Mouse (Mus musculus): ENCODE measurements around the gene Plxnd1.

- TF ChIP-seq TAL1 (IDR thresholded peaks at IDR 0.05; ENCODE audit: low read length) (no peak), GATA1 (IDR thresholded peaks at IDR 0.05; ENCODE audit: low read length) (no peak)
Measured at GRCm38 (mm10) chr6:116009426-116009825, 14.6 kb upstream of the Plxnd1 start.
